Mouse (Mus musculus) embryonic facial prominence, embryonic 12.5 days (tissue): ENCODE results near the gene Plscr3. TPM values are rescaled to one million over a fixed set of nuclear protein-coding genes. Genes with fewer than 3 reads are reported as not detected.

ENCODE experiments used
- ATAC-seq: fragments of 200-750 bp; cut with Nextera tagmentation; 2 replicates; pipeline ENCODE4 v1.8.0; 2017; ENCODE audit not compliant: insufficient number of reproducible peaks, insufficient read depth, low FRiP score, low TSS enrichment
- H3K27ac ChIP-seq: fragments of 300-500 bp; sonication (generic); 2 replicates; pipeline ENCODE4 v1.5.1; 2016; ENCODE audit warnings: mild to moderate bottlenecking
- H3K27me3 ChIP-seq: fragments of 300-500 bp; sonication (generic); 2 replicates; pipeline ENCODE4 v1.6.1; 2016; ENCODE audit warnings: mild to moderate bottlenecking, moderate library complexity
- H3K36me3 ChIP-seq: fragments of 300-500 bp; sonication (generic); 2 replicates; pipeline ENCODE4 v1.6.1; 2016; ENCODE audit warnings: mild to moderate bottlenecking
- H3K4me1 ChIP-seq: fragments of 300-500 bp; sonication (generic); 2 replicates; pipeline ENCODE4 v1.6.1; 2016
- H3K4me2 ChIP-seq: fragments of 300-500 bp; sonication (generic); replicated peaks from 2 replicates; pipeline ENCODE4 v1.6.1; 2016; ENCODE audit warnings: mild to moderate bottlenecking, moderate library complexity
- H3K4me3 ChIP-seq: fragments of 300-500 bp; sonication (generic); 2 replicates; pipeline ENCODE4 v1.5.1; 2016; ENCODE audit warnings: mild to moderate bottlenecking
- H3K9ac ChIP-seq: fragments of 300-500 bp; sonication (generic); 2 replicates; pipeline ENCODE4 v1.6.1; 2016; ENCODE audit warnings: mild to moderate bottlenecking, moderate library complexity
- H3K9me3 ChIP-seq: fragments of 300-500 bp; sonication (generic); 2 replicates; pipeline ENCODE4 v1.6.1; 2016; ENCODE audit warnings: mild to moderate bottlenecking, moderate library complexity
- WGBS: fragments of 180-500 bp; shearing (Covaris S2); methylation state at CpG from one replicate; pipeline ENCODE4 v1.1.7; 2016; 5-methylcytosine and 5-hydroxymethylcytosine counted together
- polyA plus RNA-seq: library from polyadenylated mRNA; unstranded; fragments of >200 nt; fragmentation: Nextera tagmentation; extraction: Ambion mirVana; gene quantifications from 2 replicates; pipeline ENCODE4 v1.2.1, GENCODE M21; 2016

The Plscr3 gene
- polyA plus RNA-seq, 1 experiment from 2014 or later = 127 TPM

DNA sequence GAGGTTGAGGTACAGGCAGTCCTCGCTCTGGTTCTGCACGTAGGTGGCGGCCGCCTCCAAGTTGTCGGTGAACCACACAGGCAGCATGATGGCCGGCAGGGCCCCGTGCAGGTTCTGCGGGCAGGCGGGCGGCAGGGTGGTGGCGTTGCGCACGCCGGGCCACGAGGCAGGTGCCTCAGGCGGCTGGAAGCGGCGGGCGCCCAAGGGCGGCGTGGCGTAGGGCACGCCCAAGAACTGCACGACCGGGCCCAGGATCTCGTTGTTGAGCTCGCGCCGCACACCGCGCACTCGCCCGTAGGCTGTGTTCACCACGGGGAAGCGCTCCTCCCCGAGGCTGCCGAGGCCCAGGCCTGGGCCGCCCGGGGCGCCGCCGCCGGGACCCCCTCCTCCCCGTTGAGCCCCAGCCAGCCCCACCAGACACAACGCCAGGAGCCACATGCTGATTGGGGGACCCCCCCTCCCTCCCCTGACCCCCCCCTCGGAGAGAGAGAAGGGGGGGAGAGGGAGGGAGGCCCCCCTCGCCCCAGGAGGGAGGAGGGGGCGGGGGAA is 12.1 kb upstream of the Plscr3 start:
- H3K4me1 ChIP-seq = peaks cover 34% of the 10 kb centered on the region
- peak overlapping the region; percentile 79 for H3K4me3 ChIP-seq
- H3K4me2 ChIP-seq = peak overlapping the region; percentile 97
- no peaks in the 10 kb centered on the region for H3K27me3 ChIP-seq
- peaks cover 33% of the 10 kb centered on the region for H3K36me3 ChIP-seq
- WGBS = 11% methylated on average over 44 of the region's 48 CpGs
- no peaks in the 10 kb centered on the region for H3K9me3 ChIP-seq
- peak overlapping the region; percentile 77 for H3K9ac ChIP-seq
- ATAC-seq = no peak
- H3K27ac ChIP-seq = peak overlapping the region; percentile 72

DNA sequence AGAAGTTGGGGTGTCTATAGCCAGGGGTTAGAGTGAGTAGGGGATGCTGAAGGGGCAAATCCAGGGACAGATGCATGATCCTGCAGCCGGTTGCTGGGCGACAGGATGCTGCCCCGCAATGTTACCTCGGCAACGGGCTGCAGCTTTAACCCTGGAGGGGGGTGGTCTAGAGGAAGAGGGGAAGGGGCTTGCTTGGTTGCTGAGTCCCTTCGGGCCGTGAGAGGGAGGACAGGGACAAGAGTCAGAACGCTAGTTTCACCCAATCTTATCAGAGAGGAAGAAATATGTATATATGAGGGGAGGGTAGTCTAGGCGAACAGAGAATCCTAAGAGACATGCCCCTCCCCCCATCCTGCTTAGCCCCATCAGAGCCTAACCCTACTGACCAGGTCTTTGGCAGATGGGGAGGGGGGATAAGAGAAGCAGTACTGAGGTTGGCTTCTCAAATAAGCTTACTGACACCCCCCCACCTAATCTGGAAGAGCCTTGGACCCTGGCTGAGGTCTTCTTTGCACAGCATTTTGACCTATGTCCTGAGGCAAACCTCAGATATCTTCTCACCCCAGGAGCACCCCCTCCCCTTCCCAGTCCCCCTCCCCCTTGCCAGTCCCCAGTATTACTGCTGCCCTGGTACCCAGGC is 10.7 kb upstream of the Plscr3 start:
- no peaks in the 10 kb centered on the region for H3K9me3 ChIP-seq
- peak overlapping the region; percentile 87; the same call in 1 of the 2 replicates for H3K9ac ChIP-seq
- H3K27me3 ChIP-seq = no peaks in the 10 kb centered on the region
- H3K4me2 ChIP-seq = peak overlapping the region; percentile 97
- H3K27ac ChIP-seq = no peak overlapping the region; the same call in 1 of the 2 replicates
- peaks cover 37% of the 10 kb centered on the region for H3K4me1 ChIP-seq
- 5% methylated on average over 9 of the region's 9 CpGs for WGBS
- no peak for ATAC-seq
- H3K4me3 ChIP-seq = peak overlapping the region; percentile 79
- H3K36me3 ChIP-seq = peaks cover 26% of the 10 kb centered on the region

DNA sequence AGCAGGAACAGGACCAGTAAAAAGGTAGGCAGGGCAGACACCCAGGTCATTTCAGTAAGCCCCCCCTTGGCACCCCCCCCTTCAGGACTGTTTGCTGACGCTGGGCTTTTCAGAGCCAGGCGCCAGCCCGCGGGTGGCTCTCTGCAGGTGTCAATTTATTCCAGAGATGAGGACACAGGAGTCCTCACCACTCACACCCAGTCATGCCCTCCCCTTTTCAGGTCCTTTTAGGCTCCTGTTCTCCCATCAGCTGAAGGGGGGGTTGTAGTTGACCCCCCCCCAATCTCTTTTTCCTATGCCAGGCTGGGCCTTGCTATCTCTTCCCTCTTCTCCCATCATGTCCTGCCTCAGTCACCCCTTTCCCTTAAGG is 10.2 kb upstream of the Plscr3 start:
- H3K27ac ChIP-seq = peak overlapping the region; percentile 92
- no peaks in the 10 kb centered on the region for H3K27me3 ChIP-seq
- peak overlapping the region; percentile 79 for H3K4me3 ChIP-seq
- H3K4me1 ChIP-seq = peaks cover 37% of the 10 kb centered on the region
- peaks cover 25% of the 10 kb centered on the region for H3K36me3 ChIP-seq
- peak overlapping the region; percentile 87; the same call in 1 of the 2 replicates for H3K9ac ChIP-seq
- no peak for ATAC-seq
- no peaks in the 10 kb centered on the region for H3K9me3 ChIP-seq
- 3% methylated on average over 4 of the region's 4 CpGs for WGBS
- H3K4me2 ChIP-seq = peak overlapping the region; percentile 97

DNA sequence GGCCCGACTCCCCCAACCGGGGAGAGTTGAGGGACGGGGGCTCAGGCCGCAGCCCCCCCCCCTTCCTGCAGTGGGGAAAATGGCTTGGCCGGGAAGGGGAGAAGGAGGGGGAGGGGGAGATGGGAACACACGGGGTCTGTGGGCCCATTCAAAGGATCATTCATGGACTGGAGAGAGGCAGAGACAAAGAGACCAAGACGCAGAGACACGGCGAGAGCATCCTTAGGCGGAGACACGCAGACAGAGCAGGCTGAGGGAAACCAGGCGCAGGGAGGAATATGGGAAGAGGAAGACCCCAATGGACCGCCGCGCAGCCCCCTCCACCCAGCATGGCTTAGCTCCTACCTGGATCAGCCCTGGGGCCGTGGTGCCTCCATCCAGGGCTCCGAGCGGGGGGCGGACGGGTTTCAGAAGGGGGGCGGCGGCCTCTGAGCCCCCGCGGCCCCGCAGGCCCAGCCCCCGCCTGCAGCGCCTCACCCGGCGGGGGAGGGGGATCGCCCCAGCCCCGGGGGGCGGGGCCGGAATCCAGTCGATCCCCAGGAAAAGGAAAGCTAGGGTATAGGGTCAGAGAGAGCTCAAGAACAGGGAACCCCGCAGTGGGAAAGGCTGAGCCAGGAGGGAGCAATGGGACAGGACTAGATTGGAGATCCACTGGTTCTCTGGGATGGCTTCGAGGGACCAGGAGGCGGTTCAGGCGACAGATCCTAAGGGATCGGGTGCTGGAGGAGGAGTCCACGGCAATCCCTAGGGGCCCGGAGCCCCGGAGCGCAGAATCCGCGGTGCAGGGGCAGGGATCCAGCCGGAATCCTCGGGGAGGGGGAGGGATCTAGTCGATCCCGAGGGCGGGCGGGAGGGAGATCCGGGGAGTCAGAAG is 9.2 kb upstream of the Plscr3 start:
- whole genome bisulfite sequencing = under 1% methylated on average over 48 of the region's 52 CpGs
- H3K4me2 ChIP-seq = peak overlapping the region; percentile 97
- peak overlapping the region; percentile 79 for H3K4me3 ChIP-seq
- no peaks in the 10 kb centered on the region for H3K9me3 ChIP-seq
- H3K4me1 ChIP-seq = peaks cover 37% of the 10 kb centered on the region
- no peak; the same call in 1 of the 2 replicates for ATAC-seq
- peaks cover 20% of the 10 kb centered on the region for H3K36me3 ChIP-seq
- no peaks in the 10 kb centered on the region for H3K27me3 ChIP-seq
- peak overlapping the region; percentile 87 for H3K9ac ChIP-seq
- peak overlapping the region; percentile 92 for H3K27ac ChIP-seq

DNA sequence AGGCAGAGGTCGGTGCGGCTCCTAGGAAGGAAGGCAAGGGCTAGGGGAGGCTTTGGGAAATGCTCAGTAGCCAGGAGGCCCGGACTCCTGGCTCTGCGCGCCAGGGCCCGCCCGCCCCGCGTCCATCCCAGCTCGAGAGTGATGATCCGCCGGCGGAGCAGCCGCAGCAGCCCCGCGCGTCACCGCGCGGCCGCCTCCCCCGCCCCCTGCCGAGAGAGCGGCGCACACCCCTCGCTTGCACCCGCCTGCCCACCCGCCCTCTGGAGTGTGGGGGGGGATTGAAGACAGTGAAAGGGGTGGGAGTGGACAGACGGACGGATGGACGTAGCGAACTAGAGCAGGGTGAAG is 8.6 kb upstream of the Plscr3 start, which contains the start of gene Nlgn2:
TSS of gene Nlgn2 (minus strand) at position 181 of the 348 bp plus-strand sequence.
- peaks cover 14% of the 10 kb centered on the region for H3K36me3 ChIP-seq
- peak within 1 kb of the TSS; percentile 79 for H3K4me3 ChIP-seq
- no peak for ATAC-seq
- H3K9me3 ChIP-seq = no peaks in the 10 kb centered on the region
- H3K4me1 ChIP-seq = peaks cover 37% of the 10 kb centered on the region
- H3K27me3 ChIP-seq = no peaks in the 10 kb centered on the region
- under 1% methylated on average over 29 of the region's 32 CpGs for WGBS
- H3K9ac ChIP-seq = peak within 1 kb of the TSS; percentile 87
- peak within 1 kb of the TSS; percentile 97 for H3K4me2 ChIP-seq
- peak within 1 kb of the TSS; percentile 92 for H3K27ac ChIP-seq

DNA sequence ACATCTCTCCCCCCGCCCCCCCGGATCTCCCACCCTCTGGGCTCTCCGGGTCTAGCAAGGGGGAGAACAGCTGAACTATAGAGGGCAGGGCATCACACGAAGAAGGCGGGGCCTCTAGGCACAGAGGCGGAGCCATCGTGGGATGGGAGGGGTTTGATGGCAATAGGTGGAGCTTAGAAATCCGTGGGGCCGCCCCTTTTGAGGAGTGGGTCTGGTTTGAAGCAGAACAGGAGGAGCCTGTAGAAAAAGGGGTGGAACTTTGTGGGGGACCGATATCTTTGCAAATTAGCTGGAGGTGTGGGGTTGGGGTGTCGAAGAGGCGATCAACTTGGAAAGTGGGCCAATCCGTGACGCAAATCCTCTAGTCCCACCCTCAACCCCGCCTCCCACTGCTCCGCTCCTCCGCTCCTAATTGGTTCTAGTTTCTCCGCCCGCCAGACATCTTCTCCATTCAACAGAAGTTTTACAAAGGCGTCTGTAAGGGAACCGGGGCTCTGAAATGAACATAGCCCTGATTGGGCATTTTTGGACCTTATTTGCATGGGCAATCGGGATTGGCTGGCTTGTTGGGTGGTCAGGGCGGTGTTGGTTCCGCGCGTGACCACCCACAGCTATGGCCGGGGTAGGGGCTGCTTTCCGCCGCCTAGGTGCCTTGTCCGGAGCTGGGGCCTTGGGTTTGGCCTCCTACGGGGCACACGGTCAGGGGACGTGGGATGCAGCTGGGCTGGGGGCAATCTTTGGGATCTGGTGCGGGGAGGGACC is 8.0 kb upstream of the Plscr3 start, which contains the start of gene Tmem256:
TSS of gene Tmem256 (plus strand) at position 563 of the 762 bp plus-strand sequence.
- Histone ChIP-seq H3K9ac (peak within 1 kb of the TSS; percentile 87), H3K27me3 (no peaks in the 10 kb centered on the region), H3K27ac (peak within 1 kb of the TSS; percentile 92), H3K4me3 (peak within 1 kb of the TSS; percentile 79), H3K9me3 (no peaks in the 10 kb centered on the region), H3K4me2 (peak within 1 kb of the TSS; percentile 97), H3K36me3 (0 out of 2 replicates have a peak, but pooled peaks cover 8% of the 10 kb centered on the region), H3K4me1 (peaks cover 37% of the 10 kb centered on the region)
- peak; percentile 85 for ATAC-seq
- WGBS = under 1% methylated on average over 34 of the region's 34 CpGs

DNA sequence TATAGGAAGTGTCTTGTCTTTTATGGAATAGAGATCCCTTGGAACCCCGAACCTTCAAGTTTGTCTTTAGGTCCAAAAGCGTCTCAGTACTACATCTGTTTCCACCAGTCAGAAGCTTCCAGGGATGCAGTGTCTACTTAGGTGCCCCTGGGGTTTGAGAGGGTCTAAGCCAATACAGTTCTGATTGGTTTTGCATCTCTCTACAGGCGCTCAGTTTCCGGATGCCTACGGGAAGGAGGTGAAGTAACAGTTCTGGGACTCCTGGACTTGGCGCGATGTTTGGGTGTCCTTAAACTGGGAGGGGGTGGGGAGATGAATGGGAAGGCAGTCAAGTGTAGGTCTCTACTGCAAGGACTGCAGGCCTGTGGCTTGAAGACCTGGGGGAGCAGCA is 7.5 kb upstream of the Plscr3 start:
- peak overlapping the region; percentile 79 for H3K4me3 ChIP-seq
- H3K4me2 ChIP-seq = peak overlapping the region; percentile 97
- ATAC-seq = no peak
- H3K4me1 ChIP-seq = peaks cover 34% of the 10 kb centered on the region
- H3K9ac ChIP-seq = peak overlapping the region; percentile 57; the same call in 1 of the 2 replicates
- peak overlapping the region; percentile 85 for H3K27ac ChIP-seq
- 0 out of 2 replicates have a peak, but pooled peaks cover 2% of the 10 kb centered on the region for H3K36me3 ChIP-seq
- no peaks in the 10 kb centered on the region for H3K27me3 ChIP-seq
- H3K9me3 ChIP-seq = no peaks in the 10 kb centered on the region
- 3% methylated on average over 7 of the region's 7 CpGs for WGBS

DNA sequence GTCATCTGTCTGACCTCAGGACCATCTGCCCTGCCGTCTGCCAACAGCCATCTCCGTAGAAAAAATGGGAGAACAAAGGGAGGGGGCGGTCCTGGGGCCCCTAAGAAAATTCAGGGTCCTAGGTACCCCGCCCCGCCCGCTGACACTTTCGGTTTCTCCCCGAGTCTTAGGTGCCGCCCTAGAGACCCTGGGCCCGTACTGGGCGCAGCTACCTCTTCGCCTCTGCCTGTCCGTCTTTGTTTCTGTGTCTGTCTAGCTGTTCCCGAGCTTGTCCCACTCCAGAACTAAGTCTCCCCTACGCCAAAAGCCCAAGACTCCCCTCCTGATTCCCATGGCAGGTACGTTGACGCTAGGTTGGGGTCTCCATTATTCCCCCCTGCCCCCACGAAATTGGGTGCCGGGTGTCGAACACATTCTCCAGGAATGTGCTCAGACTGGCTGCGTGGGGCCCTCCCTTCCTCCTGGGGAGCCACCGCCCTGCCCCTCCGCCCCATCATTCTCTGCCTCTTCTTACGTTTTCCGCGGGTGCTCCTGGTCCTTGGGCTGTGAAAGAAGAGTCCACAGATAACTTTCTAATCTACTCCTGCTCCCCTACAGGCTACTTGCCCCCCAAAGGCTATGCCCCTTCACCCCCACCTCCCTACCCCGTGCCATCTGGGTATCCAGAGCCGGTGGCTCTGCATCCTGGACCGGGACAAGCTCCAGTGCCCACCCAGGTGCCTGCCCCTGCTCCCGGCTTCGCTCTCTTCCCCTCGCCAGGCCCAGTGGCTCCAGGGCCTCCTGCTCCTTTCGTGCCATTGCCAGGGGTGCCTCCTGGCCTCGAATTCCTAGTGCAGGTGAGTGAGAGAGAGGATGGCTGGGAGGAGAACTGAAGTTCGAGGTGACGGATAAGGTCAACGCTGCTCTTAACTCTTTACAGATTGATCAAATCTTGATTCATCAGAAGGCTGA is 837 bp downstream of the Plscr3 start:
- Histone ChIP-seq H3K27me3 (no peaks in the 10 kb centered on the region), H3K4me2 (peak overlapping the region; percentile 86), H3K36me3 (peaks cover 45% of the 10 kb centered on the region), H3K4me3 (peak overlapping the region; percentile 70), H3K9me3 (no peaks in the 10 kb centered on the region), H3K9ac (peak overlapping the region; percentile 83), H3K4me1 (peaks cover 23% of the 10 kb centered on the region), H3K27ac (peak overlapping the region; percentile 96)
- no peak for ATAC-seq
- 11% methylated on average over 37 of the region's 37 CpGs for WGBS

DNA sequence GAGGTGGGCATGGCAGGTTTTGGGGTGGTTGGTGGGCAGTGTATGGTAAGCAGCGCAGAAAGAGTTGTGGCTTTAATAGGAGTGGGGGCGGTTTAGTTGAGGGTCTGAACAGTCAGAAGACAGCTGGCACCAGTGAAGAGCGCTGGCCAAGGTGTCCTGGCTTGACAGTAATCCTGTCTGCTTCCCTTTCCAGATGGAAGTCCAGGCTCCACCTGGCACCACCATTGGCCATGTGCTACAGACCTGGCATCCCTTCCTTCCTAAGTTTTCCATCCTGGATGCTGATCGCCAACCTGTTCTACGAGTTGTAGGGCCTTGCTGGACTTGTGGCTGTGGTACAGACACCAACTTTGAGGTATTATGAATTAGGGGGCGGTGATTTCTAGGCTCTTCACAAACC is 1.8 kb downstream of the Plscr3 start:
- Histone ChIP-seq H3K27me3 (no peaks in the 10 kb centered on the region), H3K4me1 (peaks cover 23% of the 10 kb centered on the region), H3K4me3 (peak overlapping the region; percentile 70), H3K9ac (peak overlapping the region; percentile 83; the same call in 1 of the 2 replicates), H3K27ac (peak overlapping the region; percentile 96; the same call in 1 of the 2 replicates), H3K4me2 (peak overlapping the region; percentile 86), H3K9me3 (no peaks in the 10 kb centered on the region), H3K36me3 (peaks cover 49% of the 10 kb centered on the region)
- WGBS = 97% methylated on average over 6 of the region's 6 CpGs
- no peak for ATAC-seq

DNA sequence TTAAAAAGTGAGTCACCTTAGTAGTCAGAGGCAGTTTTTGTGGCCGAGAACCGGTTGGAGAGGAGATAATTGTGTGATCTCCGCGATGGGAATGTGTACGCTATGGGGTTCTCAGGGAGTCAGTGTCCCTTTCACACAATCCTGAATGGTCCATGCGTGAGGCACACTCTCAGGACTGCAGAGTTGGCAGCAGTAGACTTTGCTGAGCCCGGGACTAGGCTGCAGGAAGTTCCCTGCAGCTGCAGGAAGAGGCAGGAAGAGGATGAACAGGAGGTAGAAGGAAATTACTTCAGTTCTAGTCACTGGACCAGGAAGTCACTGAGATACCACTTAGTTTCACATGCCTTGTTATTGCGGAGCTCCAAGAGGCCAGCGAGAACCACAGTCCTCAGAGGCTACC is 3.0 kb downstream of the Plscr3 start:
- no peaks in the 10 kb centered on the region for H3K9me3 ChIP-seq
- no peak overlapping the region for H3K9ac ChIP-seq
- H3K4me3 ChIP-seq = no peak overlapping the region
- no peak overlapping the region for H3K27ac ChIP-seq
- no peaks in the 10 kb centered on the region for H3K27me3 ChIP-seq
- H3K36me3 ChIP-seq = peaks cover 49% of the 10 kb centered on the region
- H3K4me2 ChIP-seq = no peak overlapping the region
- ATAC-seq = no peak
- WGBS = 91% methylated on average over 9 of the region's 9 CpGs
- H3K4me1 ChIP-seq = peaks cover 23% of the 10 kb centered on the region
